Mouse (Mus musculus) hindbrain, embryonic 15.5 days (tissue): ENCODE measurements around the gene Sulf2. TPM values are rescaled to one million over a fixed set of nuclear protein-coding genes. Genes with fewer than 3 reads are reported as not detected.
A peak's percentile ranks its signal among the peaks of the same experiment; 100 is the strongest.

ENCODE experiments used
- ATAC-seq: fragments of 200-750 bp; cut with Nextera tagmentation; 2 replicates; pipeline ENCODE4 v1.8.0; 2017; ENCODE audit warnings: low read depth, moderate number of reproducible peaks, moderate TSS enrichment; ENCODE audit not compliant: low FRiP score
- H3K27ac ChIP-seq: fragments of 300-500 bp; sonication (generic); replicated peaks from 2 replicates; pipeline ENCODE4 v1.5.1; 2015; ENCODE audit warnings: mild to moderate bottlenecking, inconsistent platforms
- H3K27me3 ChIP-seq: fragments of 300-500 bp; sonication (generic); 2 replicates; pipeline ENCODE4 v1.6.1; 2015; ENCODE audit warnings: control low read depth, inconsistent platforms
- H3K36me3 ChIP-seq: fragments of 300-500 bp; sonication (generic); 2 replicates; pipeline ENCODE4 v1.6.1; 2015; ENCODE audit warnings: control low read depth, inconsistent platforms
- H3K4me1 ChIP-seq: fragments of 300-500 bp; sonication (generic); replicated peaks from 2 replicates; pipeline ENCODE4 v1.6.1; 2015; ENCODE audit warnings: control low read depth, inconsistent platforms
- H3K4me2 ChIP-seq: fragments of 300-500 bp; sonication (generic); 2 replicates; pipeline ENCODE4 v1.6.1; 2015; ENCODE audit warnings: moderate library complexity, mild to moderate bottlenecking, inconsistent platforms
- H3K4me3 ChIP-seq: fragments of 300-500 bp; sonication (generic); 2 replicates; pipeline ENCODE4 v1.5.1; 2015; ENCODE audit warnings: mild to moderate bottlenecking, inconsistent platforms
- H3K9ac ChIP-seq: fragments of 300-500 bp; sonication (generic); 2 replicates; pipeline ENCODE4 v1.6.1; 2015; ENCODE audit warnings: inconsistent platforms
- H3K9me3 ChIP-seq: fragments of 300-500 bp; sonication (generic); 2 replicates; pipeline ENCODE4 v1.6.1; 2016; ENCODE audit warnings: control low read depth, inconsistent platforms
- WGBS: fragments of 180-500 bp; shearing (Covaris S2); methylation state at CpG from one replicate; pipeline ENCODE4 v1.1.7; 2015; 5-methylcytosine and 5-hydroxymethylcytosine counted together
- polyA plus RNA-seq: library from polyadenylated mRNA; unstranded; fragments of >200 nt; fragmentation: Nextera tagmentation; extraction: Ambion mirVana; gene quantifications from 2 replicates; pipeline ENCODE4 v1.2.1, GENCODE M21; 2015

Sulf2 gene
- polyA plus RNA-seq, 1 experiment from 2014 or later: 113 TPM

GRCm38 (mm10) chr2:166035725-166036124, 119.7 kb downstream of the Sulf2 start:
- Histone ChIP-seq H3K4me1 (peaks cover 11% of the 10 kb centered on the region), H3K4me2 (no peak overlapping the region), H3K27ac (no peak overlapping the region), H3K4me3 (no peak overlapping the region), H3K9me3 (no peaks in the 10 kb centered on the region), H3K27me3 (no peaks in the 10 kb centered on the region), H3K36me3 (peaks cover 3% of the 10 kb centered on the region; the same call in 1 of the 2 replicates), H3K9ac (no peak overlapping the region)
- no peak for ATAC-seq
- 51% methylated on average over 3 of the region's 3 CpGs for WGBS

- Histone ChIP-seq H3K9ac (no peak overlapping the region), H3K36me3 (peaks cover 3% of the 10 kb centered on the region; the same call in 1 of the 2 replicates), H3K4me2 (no peak overlapping the region), H3K4me1 (peaks cover 18% of the 10 kb centered on the region), H3K27me3 (no peaks in the 10 kb centered on the region), H3K9me3 (no peaks in the 10 kb centered on the region), H3K27ac (no peak overlapping the region), H3K4me3 (no peak overlapping the region)
- ATAC-seq: no peak
- 65% methylated on average over 3 of the region's 3 CpGs for WGBS
These were observed 120.4 kb downstream of the Sulf2 start for GRCm38 (mm10) chr2:166034967-166035490.

- whole genome bisulfite sequencing: 91% methylated on average over 5 of the region's 5 CpGs
- no peak overlapping the region for H3K4me2 ChIP-seq
- peaks cover 3% of the 10 kb centered on the region; the same call in 1 of the 2 replicates for H3K36me3 ChIP-seq
- no peak for ATAC-seq
- no peak overlapping the region for H3K9ac ChIP-seq
- no peak overlapping the region for H3K27ac ChIP-seq
- H3K4me1 ChIP-seq: peaks cover 27% of the 10 kb centered on the region
- no peak overlapping the region for H3K4me3 ChIP-seq
- no peaks in the 10 kb centered on the region for H3K27me3 ChIP-seq
- H3K9me3 ChIP-seq: no peaks in the 10 kb centered on the region
These were observed 122.8 kb downstream of the Sulf2 start for GRCm38 (mm10) chr2:166032628-166033027.

DNA sequence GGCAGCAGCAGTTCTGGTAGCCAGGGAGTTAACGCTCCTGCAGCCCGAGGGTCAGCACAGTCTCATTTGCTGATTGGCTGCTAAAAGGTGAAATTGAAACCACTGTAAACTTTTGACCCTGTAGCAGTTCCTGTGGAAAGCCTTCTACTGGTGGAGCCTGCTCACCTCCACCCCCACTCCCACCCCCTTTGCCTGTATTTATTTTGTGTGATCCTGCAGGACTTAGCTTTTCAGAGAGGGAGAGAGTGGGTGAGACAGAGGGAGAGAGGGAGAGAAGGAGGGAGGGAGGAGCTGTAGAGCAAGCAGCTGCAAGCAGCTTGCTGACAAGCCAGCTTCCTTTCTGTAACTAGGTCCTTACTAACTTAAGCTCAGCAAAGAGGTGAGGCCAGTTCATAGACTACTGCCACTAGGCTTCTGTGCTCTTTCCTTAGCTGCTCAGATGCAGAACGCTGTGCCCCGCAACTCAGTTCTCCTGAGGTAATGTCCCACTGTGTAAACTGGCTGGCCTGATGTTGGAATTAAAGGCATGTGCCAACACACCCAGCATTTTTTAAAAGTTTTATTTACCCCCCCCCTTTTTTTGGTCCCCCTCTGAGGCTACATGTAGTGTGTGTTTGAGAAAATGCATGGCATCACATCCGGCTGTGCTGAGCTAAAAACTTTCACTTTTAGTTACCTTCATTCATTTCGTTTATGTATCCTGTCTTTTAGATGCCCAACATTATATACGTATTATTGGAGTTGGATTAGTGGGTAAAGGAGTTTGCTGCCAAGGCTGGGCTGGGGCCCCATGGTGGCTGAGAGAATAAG, 124.1 kb downstream of the Sulf2 start:
- peaks cover 27% of the 10 kb centered on the region for H3K4me1 ChIP-seq
- peak overlapping the region; percentile 46 for H3K4me2 ChIP-seq
- H3K27ac ChIP-seq: peak overlapping the region; percentile 58
- no peaks in the 10 kb centered on the region for H3K27me3 ChIP-seq
- H3K9ac ChIP-seq: no peak overlapping the region
- 0 out of 2 replicates have a peak overlapping the region, but pooled peaks have one; percentile 6 for H3K4me3 ChIP-seq
- WGBS: 32% methylated on average over 7 of the region's 7 CpGs
- no peaks in the 10 kb centered on the region for H3K9me3 ChIP-seq
- peak; percentile 78; the same call in 1 of the 2 replicates for ATAC-seq
- H3K36me3 ChIP-seq: peaks cover 3% of the 10 kb centered on the region; the same call in 1 of the 2 replicates

GRCm38 (mm10) chr2:166030256-166030995, 125.0 kb downstream of the Sulf2 start:
- peak overlapping the region; percentile 58 for H3K27ac ChIP-seq
- no peaks in the 10 kb centered on the region for H3K27me3 ChIP-seq
- H3K9ac ChIP-seq: peak overlapping the region; percentile 11; the same call in 1 of the 2 replicates
- H3K4me3 ChIP-seq: 0 out of 2 replicates have a peak overlapping the region, but pooled peaks have one; percentile 6
- ATAC-seq: no peak
- 14% methylated on average over 13 of the region's 13 CpGs for WGBS
- peak overlapping the region; percentile 46 for H3K4me2 ChIP-seq
- no peaks in the 10 kb centered on the region for H3K9me3 ChIP-seq
- H3K4me1 ChIP-seq: peaks cover 27% of the 10 kb centered on the region
- peaks cover 3% of the 10 kb centered on the region; the same call in 1 of the 2 replicates for H3K36me3 ChIP-seq

- Histone ChIP-seq H3K27me3 (no peaks in the 10 kb centered on the region), H3K27ac (0 out of 2 replicates have a peak overlapping the region, but pooled peaks have one; percentile 6), H3K4me2 (no peak overlapping the region), H3K9me3 (no peaks in the 10 kb centered on the region), H3K4me1 (peaks cover 27% of the 10 kb centered on the region), H3K4me3 (no peak overlapping the region), H3K36me3 (no peaks in the 10 kb centered on the region), H3K9ac (no peak overlapping the region)
- 40% methylated on average over 4 of the region's 4 CpGs for WGBS
- ATAC-seq: no peak
These were observed 126.2 kb downstream of the Sulf2 start for GRCm38 (mm10) chr2:166029232-166029631.

DNA sequence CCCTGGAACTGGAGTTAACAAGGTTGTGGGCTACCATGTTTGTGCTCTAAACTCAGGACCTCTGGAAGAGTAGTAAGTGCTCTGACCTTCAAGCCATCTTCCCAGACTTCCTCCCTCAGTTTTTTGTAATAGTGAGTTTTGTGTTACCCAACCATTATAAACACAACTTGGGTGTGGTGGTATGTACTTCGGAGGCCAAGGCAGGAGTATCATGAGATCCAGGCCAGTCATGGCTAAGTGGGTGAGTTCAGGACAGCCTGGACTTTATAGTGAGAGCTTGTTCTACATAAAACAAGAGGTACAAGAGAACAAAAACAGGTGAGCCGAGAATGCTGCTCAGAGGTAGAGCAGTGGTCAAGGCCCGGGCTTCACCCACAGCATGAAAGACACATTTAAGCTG, 127.6 kb downstream of the Sulf2 start:
- Histone ChIP-seq H3K27me3 (no peaks in the 10 kb centered on the region), H3K9me3 (no peaks in the 10 kb centered on the region), H3K9ac (no peak overlapping the region), H3K36me3 (no peaks in the 10 kb centered on the region), H3K4me2 (no peak overlapping the region), H3K4me1 (peaks cover 33% of the 10 kb centered on the region), H3K4me3 (no peak overlapping the region), H3K27ac (no peak overlapping the region)
- 94% methylated on average over 3 of the region's 3 CpGs for WGBS
- no peak for ATAC-seq

- Histone ChIP-seq H3K9ac (no peak overlapping the region), H3K27me3 (no peaks in the 10 kb centered on the region), H3K4me1 (peaks cover 43% of the 10 kb centered on the region), H3K27ac (no peak overlapping the region), H3K36me3 (no peaks in the 10 kb centered on the region), H3K4me3 (no peak overlapping the region), H3K9me3 (no peaks in the 10 kb centered on the region), H3K4me2 (no peak overlapping the region)
- 87% methylated on average over 5 of the region's 5 CpGs for WGBS
- ATAC-seq: no peak
These were observed 129.5 kb downstream of the Sulf2 start for GRCm38 (mm10) chr2:166025943-166026342.

DNA sequence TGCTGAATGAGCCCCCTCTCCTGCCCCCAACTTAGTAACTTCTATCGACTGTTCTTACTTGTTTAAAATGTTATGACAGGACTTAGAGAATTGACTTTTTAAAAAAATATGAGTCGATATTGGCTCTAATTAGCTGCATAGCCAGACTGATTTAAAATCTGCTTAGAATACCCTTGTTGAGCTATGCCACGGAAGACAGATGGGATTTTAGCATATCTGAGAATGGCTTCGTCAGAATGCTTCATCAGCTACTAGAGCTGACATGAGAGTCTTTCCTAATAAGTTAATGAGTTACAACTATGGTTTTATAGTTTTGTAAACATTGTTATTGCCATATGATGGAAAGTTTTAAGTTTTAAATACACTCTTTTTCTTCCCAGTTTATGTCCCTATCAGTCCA, 130.8 kb downstream of the Sulf2 start:
- 76% methylated on average over 4 of the region's 4 CpGs for WGBS
- Histone ChIP-seq H3K27me3 (no peaks in the 10 kb centered on the region), H3K4me1 (peaks cover 36% of the 10 kb centered on the region), H3K4me2 (no peak overlapping the region), H3K9ac (no peak overlapping the region), H3K9me3 (no peaks in the 10 kb centered on the region), H3K27ac (no peak overlapping the region), H3K36me3 (no peaks in the 10 kb centered on the region), H3K4me3 (no peak overlapping the region)
- ATAC-seq: no peak

DNA sequence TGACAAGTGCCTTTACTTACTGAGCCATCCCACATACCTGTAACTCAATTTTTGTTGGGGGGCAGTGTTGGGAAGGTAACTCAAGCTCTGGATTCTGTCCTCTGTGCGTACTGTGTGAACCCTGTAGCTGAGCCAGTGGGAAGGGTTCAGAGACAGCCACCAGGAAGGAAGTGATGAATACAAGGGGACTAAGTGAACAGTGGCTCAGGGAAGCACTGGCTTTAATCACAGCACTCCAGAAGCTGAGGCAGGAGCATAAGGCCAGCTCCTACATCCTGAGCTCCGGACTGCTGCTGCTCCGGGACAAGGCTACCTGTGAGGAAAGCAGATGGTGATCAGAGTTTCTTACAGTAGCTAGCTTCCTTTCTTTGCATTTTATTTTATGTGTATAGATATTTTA, 131.4 kb downstream of the Sulf2 start:
- H3K27me3 ChIP-seq: no peaks in the 10 kb centered on the region
- no peak for ATAC-seq
- H3K9me3 ChIP-seq: no peaks in the 10 kb centered on the region
- H3K4me1 ChIP-seq: peaks cover 32% of the 10 kb centered on the region
- no peaks in the 10 kb centered on the region for H3K36me3 ChIP-seq
- WGBS: 90% methylated on average over 3 of the region's 3 CpGs
- no peak overlapping the region for H3K4me3 ChIP-seq
- H3K4me2 ChIP-seq: no peak overlapping the region
- H3K27ac ChIP-seq: no peak overlapping the region
- H3K9ac ChIP-seq: no peak overlapping the region
